Mouse (Mus musculus) embryonic stem cell, embryonic (primary cell): Measurements from ENCODE around the gene Cenpc1.

ENCODE experiments used
- CTCF ChIA-PET, 4 experiments: fragments of 300-600 bp in 2 of 4; fragments of 350-600 bp in 2 of 4; sonication (Branson Sonifier 250); formaldehyde crosslinking; loops; one replicate each; lab custom pipeline; 2022; ENCODE audit warnings: inconsistent platforms in 2 of 4; lab: Charles Lee
- POLR2A ChIA-PET, 4 experiments: fragments of 300-600 bp in 2 of 4; fragments of 350-600 bp in 2 of 4; sonication (Branson Sonifier 250); formaldehyde crosslinking; loops; one replicate each; lab custom pipeline; 2022; ENCODE audit warnings: antibody characterized with exemption in 4 of 4, inconsistent platforms in 1 of 4; lab: Charles Lee

Gene Cenpc1

DNA sequence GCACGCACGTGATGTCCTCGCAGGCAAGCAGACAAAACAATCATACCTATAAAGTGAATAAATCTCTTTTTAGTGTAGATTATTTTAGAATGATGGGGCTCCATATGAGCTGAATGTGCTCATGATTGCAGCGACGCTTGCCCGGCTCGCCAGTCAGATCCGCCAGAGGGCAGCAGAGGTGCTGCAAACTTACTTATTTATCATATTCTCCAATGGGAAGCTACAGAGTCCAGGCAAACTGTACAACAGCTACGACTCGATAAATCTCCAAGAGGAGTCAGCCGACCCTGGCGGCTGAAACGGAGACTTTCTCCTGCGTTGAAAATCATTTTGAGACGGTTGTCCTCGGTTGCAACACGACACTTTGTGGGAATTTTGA lies 1.2 kb upstream of the Cenpc1 start:
- ChIA-PET CTCF (interaction anchor here (0.6 to 3.0 kb wide), 38 partner anchors 8 to 417 kb away, joined by 3 to 31 read pairs (median 3); partner anchors contain the start of gene Uba6 (in 3 of the 4)), POLR2A (interaction anchor here (0.6 to 4.9 kb wide), 38 partner anchors 8 to 737 kb away, joined by 3 to 135 read pairs (median 4); partner anchors contain the start of genes Uba6 (in 3 of the 4) and Ythdc1 (in 1 of the 4))

DNA sequence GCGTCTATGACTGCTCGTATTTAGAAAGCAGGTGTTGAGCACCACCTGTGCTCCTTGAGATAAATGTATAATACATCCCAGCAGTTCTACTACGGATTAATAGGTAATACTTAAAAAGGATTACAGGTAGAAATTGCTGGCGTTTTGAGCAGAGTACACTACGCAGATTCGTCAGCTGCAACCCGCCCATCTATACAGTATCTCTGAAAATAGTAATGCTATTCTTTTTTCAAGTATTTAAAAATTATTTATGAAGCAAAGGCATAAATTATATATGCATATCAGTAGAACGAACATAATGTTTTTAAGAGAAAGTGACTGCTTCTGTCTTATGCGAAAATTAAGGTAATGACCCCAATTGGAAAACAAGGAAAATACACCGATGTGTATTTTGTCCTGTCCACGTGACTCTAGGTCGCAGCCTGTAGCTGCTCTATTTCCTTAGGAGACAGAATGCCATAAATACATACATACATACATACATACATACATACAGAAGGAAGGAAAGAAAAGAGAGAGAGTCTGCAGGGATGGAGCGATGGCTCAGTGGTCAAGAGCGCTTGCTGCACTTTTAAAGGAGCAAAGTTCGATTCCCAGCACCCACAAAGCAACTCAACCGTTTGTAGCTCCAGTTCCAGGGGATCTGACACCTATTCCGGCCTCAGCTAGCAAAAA lies 630 bp upstream of the Cenpc1 start:
- CTCF ChIA-PET = interaction anchor here (0.6 to 3.0 kb wide), 30 partner anchors 9 to 392 kb away, joined by 3 to 31 read pairs (median 3); partner anchors contain the start of gene Uba6 (in 2 of the 4)
- POLR2A ChIA-PET = interaction anchor here (0.6 to 4.9 kb wide), 43 partner anchors 8 to 738 kb away, joined by 3 to 135 read pairs (median 4); partner anchors contain the start of genes Uba6 (in 3 of the 4) and Ythdc1 (in 1 of the 4)

DNA sequence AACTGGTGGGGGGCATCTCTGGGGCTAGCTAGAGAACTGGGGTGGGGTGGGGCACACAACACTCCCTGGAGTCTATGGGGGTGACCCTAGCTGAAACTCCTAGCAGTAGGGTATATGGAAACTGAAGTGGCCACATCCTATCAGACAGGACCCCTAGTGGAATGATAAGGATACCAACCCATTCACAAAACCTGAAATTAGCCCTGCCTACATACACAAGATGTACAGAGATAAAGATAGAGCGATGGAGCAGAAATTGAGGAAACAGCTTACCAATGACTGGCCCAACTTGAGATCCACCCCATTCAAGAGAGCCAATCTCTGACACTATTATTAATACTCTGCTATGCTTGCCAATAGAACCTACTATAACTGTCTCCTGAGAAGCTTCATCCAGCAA lies 1.9 kb downstream of the Cenpc1 start:
- CTCF ChIA-PET = no interaction called here
- POLR2A ChIA-PET = interaction anchor here in 3 of 4 experiments (0.5 to 4.9 kb wide), 5 partner anchors 26 to 109 kb away, joined by 3 to 135 read pairs (median 45); partner anchors contain the start of gene Uba6 (in 3 of the 3)

DNA sequence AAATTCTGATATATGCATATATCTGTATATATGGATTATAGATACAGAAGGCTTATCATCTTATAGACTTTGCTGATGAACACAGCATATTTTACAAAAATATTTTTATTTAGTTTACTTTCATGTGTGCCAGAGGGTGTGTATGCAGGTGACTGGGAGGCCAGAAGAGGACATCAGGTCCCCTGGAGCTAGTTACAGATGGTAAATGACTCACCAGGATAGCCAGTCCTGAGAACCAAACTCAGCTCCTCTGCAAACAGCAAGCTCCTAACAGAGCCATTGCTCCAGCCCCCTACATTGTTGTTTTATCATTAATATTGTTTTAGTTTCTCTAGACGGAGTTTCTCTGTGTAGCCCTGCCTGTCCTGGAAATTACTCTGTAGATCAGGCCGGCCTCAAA lies 35.6 kb downstream of the Cenpc1 start:
- CTCF ChIA-PET = no interaction called here

DNA sequence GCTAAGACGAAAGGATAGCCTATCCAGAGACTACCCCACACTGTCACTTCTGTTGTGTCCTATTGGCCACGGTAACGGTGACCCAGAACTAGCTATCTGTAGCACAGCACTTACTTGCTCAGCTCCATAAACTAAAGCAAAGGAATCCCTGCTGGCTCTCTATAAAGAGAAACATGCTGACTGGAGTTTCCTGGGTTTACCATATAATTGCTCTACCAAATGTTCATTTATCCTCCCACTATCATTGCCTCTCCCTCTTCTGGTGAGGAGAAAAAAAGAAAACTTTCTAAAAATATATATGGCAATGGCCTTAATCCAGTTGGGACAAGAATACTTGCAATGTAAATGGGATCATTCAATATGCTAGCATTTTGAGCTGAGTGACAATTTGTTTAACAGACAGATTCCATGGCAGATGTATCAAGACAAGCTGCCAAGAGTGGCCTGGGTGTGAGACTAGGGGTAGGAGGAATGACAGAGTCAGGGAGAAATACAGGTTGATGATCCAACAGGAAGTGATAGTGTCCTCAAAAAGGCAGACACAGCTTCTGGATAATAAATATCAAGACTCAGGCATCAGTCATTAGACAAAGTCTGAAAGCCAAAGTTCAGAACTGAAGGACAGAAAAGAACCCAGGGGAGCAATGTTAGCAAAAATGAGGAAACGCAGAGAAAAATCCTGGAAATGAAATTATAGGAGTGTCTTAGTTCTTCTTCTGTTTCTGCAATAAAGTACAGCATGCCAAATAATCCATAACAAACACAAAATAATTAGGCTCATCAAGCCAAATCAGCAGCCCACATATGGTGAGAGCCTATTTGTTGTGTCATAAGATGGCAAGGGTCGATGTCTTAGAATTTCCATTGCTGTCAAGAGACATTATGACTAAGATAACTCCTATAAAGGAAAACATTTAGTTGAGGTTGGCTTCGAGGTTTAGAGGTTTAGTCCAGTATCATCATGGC lies 68.6 kb downstream of the Cenpc1 start:
- CTCF ChIA-PET = no interaction called here

More for the DNA sequence above, 35.6 kb downstream of the Cenpc1 start:
- POLR2A ChIA-PET = interaction anchor here in 2 of 4 experiments (0.6 to 1.0 kb wide), 2 partner anchors 18 to 103 kb away, joined by 3 read pairs; no protein-coding TSS in a partner anchor

DNA sequence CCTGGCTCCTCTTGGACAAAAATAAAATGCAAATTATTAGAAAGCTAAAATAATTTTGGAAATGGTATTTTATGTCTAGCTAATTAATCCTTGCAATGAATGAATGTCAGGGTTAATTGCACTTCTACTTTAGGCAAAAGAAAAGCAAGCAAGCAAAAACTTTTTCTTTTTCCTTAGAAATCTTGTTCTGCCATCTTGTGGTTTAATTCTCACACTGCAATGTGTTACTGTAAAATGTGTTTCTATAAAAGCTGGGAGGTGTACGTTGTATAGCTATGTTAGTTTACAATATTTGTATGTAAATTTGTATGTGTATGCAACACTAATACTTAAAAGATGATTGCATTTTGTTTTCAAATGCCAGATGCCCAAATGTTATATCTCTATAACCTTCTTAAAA lies 70.8 kb downstream of the Cenpc1 start:
- ChIA-PET CTCF (interaction anchor here in 1 of 4 experiments (0.6 kb wide), 2 partner anchors 9 to 346 kb away, joined by 3 to 6 read pairs; no protein-coding TSS in a partner anchor), POLR2A (no interaction called here)

More for the DNA sequence above, 68.6 kb downstream of the Cenpc1 start:
- POLR2A ChIA-PET = no interaction called here

DNA sequence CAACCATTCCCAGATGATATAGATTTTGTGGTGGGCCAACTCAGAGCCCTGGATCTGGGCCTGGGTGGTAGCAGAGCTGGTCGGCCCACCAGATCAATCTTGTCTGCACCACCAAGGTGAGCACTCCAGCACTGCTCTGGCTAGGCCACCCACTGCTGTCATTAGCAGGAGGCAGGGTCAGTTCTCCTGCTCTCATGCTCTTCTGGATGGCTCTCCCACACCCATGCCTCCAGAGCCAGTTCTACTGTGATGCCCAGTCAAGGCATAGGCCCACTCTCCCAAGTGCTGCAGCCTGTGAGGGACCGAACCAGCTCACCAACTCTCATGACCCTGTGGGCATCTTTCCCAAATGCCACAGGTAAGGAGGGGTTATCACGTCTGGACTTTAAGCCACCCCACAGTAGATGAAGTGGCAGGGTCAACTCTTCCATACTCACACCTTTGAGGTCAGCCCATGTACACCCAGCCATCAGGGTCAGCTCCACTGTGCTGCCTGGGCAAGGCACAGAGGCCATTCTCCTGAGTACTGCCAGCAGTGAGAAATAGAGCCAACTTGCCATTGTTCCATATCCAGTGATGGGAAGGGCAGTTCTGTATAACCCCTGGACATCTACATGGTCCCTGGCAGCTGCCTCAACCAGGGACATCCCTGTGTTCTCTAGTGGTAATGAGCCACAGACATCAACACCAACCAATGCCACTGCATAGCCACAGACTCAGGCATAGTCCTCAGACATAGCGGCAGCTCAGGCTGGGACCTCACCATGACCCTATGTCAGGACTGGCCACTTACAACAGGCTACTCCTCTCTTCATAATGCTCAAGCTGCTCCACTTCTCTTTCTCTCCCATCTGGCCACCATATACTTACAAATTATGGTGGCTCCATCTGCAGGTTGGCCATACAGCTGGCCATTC lies 72.3 kb downstream of the Cenpc1 start:
- POLR2A ChIA-PET = no interaction called here
- CTCF ChIA-PET = interaction anchor here in 1 of 4 experiments (0.6 kb wide), 1 partner anchor 406 kb away, joined by 7 read pairs; no protein-coding TSS in a partner anchor

DNA sequence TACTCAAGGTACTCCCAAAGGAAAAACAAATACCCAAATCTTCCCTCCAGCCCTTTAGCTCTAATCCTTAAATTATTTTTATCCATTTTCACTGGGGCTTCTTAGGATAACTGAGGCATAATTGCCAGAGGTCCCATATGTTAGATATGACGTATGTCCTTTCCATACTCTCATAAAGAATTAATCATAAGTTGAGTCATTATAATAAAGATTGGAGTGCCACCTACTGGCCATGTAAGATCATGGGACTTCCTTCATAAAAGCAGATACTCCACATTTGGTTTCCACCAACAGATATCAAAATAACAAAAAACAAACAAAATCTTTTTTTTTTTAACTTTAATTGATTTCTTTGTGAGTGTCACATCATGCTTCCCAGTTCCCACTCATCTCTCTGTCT lies 73.3 kb downstream of the Cenpc1 start:
- CTCF ChIA-PET = no interaction called here
- POLR2A ChIA-PET = no interaction called here

DNA sequence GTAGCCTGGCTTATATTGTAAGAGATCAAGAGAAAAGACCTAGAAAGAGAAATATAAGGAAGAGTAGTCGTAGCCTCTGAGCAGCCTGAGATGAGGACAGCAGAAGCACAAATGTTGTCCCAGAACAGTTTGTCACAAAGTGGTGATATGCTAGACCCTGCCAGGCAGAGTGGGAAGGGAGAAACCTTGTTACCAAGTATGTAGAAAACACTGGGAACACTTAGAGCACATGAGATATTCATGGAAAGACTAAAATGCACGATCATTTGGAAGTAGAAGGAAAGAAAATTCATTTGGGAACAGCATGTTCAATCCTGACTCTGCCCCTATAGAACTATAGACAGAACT lies 77.9 kb downstream of the Cenpc1 start:
- CTCF ChIA-PET = no interaction called here
- POLR2A ChIA-PET = no interaction called here

DNA sequence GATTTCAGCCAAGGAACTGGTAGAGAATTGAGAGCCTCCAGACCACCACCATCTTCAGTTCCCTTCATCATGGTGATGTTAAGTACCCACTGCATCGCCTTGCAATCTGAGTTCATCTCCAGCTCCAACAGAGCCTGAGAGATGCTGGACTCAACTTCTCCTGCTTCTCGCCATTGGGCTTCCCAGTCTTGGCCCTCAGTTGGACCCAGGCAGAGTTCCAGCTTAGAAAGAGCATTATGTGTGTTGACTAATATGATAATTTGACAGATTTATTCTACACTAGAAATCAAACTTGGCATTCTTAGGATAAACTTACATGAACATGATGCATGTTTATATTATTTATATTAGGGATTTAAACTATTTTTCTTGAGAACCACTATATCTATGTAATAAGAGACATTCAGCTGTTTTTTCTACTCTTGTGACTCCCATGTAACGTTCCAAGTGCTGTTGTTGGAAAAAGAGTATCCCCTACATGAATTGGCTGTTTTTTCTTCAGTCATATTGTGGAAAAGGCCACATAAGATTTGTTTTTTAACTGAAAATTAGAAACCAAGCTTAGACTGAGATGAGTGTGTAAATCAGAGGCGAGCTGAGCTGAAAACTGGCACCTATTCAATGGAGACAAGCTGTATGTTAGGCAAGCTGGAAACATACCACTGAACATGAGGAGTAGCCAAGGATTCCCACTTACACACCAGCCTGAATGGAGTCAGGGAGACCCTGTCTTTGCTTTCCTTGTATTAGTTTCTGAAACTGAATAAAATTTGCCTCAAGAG lies 78.5 kb downstream of the Cenpc1 start:
- ChIA-PET CTCF (no interaction called here), POLR2A (no interaction called here)

DNA sequence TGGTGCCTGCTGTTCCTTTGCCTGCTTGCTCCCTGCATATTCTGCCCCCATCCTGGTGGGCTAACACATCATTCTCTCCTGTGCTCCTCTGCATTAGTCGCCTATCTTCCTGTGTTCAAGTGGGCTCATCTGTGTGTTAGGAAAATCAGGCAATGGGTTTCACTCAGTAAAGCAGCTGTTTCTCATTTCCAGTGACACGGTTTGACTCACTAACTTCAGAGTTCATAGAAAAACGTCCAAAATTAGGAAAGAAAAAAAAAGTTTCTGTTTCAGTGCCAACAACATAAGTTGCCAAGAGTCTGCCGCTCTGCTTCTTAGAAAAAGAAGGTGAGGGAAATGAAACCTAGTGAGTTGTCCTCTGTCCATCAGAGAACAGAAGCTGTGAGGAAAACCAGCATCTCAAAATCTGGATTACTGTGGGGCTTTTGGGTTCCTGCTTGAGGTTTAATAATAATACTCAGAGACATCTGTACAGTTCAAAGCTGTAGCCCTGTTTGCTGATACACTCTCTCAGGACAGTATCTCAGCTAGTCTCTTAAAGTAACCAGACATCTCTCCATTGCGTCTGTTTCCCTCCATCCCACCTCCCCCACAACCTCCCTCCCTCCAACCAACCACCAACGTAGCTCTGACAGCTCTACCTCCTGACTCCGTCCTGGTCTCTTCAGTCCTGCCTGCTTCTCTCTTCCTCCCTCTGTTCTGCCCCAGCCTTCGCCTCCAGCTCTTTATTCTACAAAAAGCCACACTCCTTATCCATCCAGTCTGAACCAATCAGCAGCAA lies 87.5 kb downstream of the Cenpc1 start:
- CTCF ChIA-PET = no interaction called here

DNA sequence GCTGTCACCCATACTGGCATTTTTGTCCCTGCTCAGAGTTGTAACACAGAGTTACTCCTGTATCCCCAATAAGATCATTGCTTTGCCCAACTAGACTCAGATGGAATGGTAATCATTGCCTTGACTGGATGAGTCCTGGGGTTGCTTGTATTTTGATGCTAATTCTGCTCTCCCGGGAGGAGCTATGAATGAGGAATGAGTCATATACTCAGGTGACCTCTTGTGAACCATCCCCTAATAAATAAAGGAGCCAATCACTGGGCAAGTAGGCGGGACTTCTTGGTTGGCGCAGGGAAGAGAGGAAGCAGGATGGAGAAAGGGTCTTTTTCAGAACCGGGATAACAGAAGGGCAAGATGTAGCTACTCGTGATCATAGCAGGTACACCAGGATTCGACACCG lies 102.6 kb downstream of the Cenpc1 start:
- ChIA-PET POLR2A (interaction anchor here in 1 of 4 experiments (1.3 kb wide), 1 partner anchor 210 kb away, joined by 8 read pairs; the partner anchor contains the start of gene Uba6), CTCF (interaction anchor here in 1 of 4 experiments (1.1 kb wide), 1 partner anchor 104 kb away, joined by 3 read pairs; no protein-coding TSS in a partner anchor)

More for the DNA sequence above, 87.5 kb downstream of the Cenpc1 start:
- POLR2A ChIA-PET = no interaction called here
